Mouse (Mus musculus): Measurements from ENCODE around the gene Mroh9.
A peak's percentile ranks its signal among the peaks of the same experiment; 100 is the strongest.

Mroh9 gene

DNA sequence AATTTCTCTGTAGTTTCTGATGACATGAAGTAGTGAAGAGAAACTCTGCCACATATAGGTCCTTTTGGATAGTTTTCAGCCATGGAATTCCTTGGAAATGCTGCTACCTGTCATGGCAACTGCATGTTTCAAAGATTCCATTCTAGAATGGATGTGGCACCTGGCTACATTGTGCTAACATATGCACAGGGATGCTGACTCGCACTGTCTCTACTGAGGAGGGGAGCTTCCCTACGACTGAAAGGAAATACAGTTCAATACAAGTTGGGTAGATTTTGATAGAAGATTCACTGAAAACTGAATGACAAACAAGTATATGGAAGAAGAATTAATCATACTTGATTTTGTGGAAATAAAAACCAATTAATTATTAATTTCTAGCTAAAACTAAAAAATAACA is at the start of gene Mroh9:
Mroh9 (minus strand) TSS at position 101 of the 400 bp plus-strand sequence.
- no peak for DNase-seq (ENCODE audit: low spot score)

DNA sequence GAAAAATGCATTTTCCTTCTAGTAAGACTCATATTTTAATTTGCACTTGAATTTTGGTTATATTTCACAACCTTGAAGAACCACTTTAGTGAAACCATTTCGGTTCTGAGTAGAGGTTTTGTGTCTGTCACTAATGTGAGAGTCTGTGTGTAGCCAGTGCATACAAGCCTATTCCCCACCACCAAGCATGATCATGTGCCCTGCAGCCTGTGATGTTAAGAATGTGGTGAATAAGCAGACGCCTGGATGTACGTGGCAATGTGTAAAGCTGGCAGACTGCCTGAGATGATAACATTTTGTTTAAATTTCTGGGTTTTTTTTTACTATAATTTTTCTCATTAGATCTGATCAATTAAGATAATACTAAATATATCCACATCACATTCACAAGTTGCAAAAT is 44.5 kb upstream of the Mroh9 start:
- DNase-seq (ENCODE audit: low spot score) = no peak

DNA sequence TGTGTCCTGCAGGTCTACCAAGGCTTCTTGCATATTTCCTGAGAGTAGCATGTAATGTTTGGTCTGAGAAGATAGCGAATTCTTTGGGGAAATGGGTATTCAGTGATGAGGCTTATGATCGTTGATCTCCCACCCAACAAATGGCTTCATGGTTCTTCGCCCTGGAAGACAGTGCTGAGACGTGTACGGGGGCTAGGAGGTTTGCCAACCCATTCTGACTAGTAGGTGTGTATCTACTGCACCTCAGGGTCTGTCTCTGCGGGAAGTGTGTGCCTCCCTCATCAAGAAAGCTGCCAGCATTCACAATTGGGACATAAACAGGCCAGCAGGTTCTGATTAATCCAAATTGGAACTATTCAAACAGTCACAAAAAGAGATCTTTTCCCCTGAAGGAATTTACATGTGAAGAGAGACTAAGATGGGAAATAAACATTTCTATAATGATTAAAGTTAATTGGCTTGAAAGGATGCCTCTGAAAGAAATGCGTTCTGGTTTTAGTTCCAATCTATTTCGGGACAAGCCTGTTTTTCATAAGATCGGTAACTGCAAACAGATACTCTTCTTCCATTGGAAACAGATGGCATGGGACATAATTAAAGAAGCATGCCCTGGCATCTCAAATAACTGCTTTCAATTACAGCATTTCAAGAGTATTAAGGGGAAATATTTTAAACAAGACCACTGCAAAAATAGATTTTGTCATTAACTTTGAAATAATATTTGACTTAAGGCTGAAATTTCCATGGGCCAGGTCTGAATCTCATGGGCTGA is 43.8 kb upstream of the Mroh9 start:
- DNase-seq (ENCODE audit: low spot score) = no peak

DNA sequence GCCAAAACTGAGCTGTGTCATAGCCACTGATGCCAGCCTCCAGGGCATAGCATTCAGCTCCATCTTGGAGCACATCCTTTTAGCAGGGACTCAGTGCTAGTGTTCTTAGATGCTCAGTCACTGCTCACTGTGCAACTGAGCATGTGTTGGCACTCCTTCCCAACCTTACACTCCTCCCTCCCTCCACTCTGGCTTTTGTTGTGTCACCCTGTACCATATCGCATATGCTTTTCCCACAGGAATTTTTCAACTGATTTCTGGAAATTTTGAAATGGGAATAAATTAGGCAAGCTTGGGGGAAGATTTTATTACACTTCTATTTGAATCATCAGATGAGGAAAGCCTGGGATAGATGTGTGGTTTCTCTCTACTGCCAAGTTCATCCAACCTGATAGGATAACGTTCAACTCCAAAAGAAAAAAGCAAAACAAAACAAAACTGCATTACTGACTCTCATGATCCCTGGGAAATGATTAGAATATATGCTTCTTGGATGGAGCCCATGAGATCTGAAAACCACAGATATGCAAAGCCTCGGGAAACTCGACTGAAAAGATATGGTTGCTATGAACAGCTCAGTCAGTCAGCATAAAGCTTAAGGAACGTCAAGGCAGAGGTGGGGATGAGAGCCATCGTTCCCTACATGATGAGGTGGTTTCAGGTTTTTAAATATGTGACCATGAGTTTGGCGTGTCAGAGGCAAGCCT is 40.9 kb upstream of the Mroh9 start:
- DNase-seq (ENCODE audit: low spot score) = no peak

DNA sequence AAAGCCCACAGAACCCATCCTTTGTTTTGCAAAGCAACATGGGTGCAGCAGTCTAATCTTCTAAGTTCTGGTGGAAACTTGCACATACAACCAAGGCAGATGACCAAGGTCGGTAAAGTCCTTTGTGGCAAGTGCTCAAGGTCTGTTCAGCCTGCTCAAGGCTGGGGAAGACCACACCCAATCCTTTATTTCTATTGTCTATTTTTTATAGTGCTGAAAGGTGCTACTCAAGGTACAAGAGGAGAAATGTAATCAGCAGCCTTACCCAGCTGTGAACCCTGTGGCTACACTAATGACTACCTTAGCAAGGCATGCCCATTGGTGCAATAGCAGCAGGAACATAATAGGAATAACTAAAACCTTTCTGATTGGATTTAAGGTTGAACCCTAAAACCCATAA is 36.9 kb upstream of the Mroh9 start:
- no peak for DNase-seq (ENCODE audit: low spot score)

DNA sequence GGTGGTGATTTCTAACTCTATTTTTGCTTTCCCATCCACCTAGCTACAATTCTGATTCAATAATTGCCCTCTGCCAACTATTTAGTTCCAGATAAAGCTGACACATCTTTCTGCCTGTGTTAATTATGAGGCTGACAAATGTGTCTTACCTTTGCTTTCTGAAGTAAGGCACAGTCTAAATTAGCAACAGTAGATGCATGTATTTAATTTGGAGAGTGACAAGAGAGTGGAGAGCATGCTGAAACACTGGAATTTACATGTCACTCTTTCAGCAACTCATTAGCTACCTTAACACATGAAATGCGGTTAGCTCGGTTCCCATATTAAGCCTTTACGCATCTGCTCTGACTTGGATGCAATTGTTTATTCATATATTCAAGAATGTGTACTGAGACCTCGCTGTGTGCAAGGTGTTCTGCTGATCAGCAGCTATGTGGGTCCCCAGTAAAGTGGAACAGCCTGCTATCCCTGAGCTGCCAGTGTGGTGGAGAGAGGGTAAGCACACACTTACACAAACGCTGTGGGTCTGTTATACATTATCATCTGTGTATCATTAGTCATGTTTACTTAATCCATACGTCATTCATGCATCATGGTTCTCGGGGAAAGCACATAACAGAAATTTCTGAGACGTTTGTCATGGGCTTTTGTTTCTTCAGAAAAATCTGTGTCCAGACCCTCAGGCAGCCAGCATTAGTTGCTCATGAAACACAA is 28.1 kb upstream of the Mroh9 start:
- no peak for DNase-seq (ENCODE audit: low spot score)

DNA sequence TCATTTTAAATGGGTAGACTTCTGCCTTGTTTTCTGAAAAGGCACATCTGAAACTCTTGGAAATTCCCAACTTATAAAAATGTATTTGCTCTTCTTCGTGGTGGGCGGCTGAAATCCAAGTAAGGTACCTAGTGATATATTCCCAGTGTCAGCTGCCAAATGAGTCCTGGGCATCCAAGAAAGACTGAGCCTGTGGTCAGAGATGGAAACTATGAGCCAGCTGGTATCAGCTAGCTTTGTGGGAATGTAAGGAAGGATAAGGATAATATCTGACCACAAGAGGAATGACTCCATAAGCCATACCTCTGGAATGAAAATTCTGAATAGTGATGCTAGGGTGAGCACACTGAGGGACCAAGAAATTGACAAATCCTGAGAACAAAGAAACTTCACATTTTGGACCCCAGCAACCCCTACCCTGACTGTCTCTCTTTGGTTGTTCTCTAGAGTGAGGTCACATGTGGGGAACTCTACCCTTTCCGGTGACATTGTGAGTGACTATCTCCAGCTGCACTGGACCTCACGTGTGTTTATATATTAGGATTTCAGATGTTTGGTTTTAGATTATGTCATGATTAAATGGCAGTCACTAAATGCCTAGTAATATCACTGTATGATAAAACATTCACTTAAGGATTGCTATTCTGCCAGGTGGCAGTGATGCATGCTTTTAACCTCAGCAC is 27.2 kb upstream of the Mroh9 start:
- DNase-seq (ENCODE audit: low spot score) = no peak

DNA sequence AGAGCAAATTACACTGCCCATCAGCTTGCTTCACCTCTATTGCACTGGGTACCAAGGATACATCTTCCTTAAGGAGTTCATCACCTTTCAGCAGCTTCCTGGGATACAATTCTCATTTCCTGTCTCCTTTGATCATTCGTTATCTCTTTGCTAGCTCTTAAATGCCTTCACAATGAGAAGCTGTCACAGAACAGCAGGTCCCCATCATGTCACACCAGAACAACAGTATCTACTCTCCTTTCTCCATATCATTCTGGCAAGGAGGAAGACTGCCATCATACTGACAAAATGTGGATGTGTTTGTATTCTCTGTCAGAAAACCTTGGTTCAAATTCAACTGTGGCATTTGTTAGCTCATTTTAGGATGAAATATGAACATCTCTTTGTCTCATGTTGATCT is 19.5 kb upstream of the Mroh9 start:
- DNase-seq (ENCODE audit: low spot score) = no peak

DNA sequence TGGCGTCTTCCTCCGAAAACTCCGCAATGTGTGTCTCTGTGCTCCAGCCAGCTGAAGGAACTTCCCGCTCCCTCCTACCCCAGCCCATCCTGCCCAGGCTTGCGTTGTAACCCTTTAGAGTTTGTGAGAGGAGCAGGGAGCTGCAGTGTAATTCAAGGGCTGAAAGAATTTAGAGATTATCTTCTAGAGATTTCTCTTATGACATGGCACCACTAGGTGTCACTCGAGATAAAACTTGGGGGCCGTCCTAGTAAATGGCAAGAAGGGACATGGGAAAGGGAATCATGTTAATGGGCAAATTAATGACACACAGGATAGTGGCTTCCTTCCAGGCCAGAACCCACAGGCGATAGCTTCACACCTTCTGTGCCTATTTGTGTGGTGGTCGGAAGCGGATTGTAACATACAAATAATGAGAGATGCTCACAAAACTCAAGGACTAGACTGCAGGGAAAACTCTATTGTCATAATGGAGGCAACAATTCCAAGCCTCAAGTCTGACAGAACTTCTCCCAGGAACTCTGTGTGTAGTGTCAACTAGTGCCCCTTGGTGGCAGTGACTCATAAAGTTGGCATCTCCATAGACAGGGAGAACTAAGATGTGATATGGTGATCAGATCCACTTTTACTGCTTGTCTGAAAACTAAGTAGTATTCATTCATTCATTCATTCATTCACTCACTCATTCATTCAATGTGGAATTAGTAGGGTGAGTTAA is 6.1 kb upstream of the Mroh9 start:
- peak; percentile 9 for DNase-seq (ENCODE audit: low spot score)

DNA sequence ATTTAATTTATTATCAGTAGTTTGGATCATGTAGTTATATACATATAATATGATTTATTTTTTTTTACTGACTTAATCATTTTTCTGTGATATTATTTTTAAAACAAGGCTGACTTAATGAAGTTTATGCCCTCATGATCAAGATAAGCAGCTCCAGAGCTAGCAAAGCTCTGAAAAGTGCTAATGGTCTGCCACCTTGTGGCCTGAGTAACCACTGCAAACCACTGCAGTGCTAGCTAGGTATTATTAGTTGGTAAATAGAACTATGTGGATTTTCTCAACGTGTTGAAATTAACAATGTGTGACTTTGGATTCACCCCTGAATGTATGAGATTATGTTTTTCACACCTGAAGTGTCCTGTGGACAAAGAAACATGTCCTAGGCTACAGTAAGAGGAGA is 15.0 kb downstream of the Mroh9 start:
- DNase-seq (ENCODE audit: low spot score) = peak; percentile 69

DNA sequence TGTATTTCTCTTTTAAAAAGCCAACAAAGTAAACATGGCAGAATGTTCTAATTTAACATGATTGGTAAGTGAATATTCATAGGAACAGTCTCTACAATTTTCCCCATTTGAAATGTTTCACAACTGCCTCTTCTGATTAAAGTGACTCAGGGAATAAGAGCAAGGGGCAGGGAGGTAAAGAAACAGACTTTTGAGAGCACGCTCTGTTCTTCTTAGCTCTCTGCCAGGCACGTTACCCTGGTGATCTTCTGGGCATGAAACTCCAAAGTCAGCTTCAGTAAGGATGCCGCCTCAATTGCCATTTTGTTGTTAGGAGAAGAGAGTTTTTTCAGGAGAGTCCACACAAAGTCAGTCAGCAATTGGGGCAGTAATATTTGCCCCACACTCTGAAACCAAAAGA is 25.1 kb downstream of the Mroh9 start:
- DNase-seq (ENCODE audit: low spot score) = no peak

DNA sequence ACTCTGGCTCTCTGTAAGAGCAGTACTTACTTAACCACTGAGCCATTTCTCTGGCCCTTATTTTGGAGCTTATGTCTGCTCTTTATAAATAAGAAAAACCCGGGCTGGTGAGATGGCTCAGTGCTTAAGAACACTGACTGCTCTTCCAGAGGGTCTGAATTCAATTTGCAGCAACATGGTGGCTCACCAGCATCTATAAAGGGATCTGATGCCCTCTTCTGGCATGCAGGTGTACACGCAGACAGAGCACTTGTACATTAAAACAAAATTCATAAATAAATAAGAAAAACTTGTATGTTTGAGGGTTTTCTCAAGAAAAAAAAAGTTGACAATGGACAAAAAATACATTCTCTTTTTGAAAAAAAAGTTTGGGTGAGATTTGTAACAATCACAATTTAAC is 28.1 kb downstream of the Mroh9 start:
- DNase-seq (ENCODE audit: low spot score) = no peak

DNA sequence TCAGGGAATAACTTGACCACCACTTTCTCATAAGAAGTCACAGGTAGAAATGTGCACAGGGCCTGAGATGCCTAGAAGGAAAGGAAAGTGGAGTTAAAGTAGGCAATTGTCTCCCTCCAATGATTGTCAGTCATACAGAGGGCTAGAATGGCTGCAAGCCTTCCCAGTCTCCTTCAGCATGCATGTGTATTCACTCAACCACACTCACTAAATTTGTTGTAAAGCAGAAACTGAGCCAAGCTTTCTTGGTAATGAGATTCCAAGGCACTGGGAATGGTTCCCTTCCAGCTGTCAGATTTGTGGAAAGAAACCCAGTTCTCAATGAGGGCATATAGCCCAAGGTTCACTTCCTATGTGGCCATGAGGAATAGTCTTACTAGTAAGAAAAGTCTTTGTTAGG is 29.8 kb downstream of the Mroh9 start:
- DNase-seq (ENCODE audit: low spot score) = no peak

DNA sequence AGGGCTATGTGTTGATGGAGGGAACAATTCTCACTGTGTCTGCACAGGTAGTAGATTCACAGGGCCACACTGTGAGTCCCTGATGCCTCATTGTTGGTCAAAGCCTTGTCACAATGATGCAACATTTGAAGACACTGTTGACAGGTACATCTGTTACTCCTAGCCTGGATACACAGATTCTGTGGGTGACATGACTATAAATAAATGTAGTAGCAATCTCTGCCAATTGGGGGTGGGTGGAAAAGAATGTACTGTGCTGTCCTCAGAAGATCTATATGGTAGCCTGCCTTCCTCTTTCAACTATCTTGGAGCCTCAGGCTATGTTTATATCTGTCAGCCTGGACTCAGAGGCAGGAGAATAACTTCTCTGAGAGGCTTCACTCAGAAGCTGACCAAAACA is 62.4 kb downstream of the Mroh9 start:
- no peak for DNase-seq (ENCODE audit: low spot score)

DNA sequence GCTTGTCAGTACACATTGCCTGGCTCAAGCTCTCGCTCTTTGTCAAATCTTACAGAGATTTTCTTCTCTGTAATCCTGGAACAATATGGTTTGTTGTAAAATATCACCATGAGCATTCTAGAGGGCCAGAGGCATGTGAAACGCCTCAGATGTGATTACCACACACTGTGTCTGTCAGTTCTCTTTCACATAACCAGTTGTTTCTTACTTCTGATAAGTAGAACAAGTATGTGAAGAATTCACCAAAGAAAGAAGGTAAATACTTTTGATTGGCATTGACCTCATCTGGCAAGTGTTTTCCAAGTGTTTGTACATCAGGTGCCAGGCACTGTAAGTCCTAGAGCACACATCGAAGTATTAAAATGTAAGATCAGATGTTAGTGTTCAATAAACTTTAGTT is 76.2 kb downstream of the Mroh9 start:
- DNase-seq (ENCODE audit: low spot score) = no peak

DNA sequence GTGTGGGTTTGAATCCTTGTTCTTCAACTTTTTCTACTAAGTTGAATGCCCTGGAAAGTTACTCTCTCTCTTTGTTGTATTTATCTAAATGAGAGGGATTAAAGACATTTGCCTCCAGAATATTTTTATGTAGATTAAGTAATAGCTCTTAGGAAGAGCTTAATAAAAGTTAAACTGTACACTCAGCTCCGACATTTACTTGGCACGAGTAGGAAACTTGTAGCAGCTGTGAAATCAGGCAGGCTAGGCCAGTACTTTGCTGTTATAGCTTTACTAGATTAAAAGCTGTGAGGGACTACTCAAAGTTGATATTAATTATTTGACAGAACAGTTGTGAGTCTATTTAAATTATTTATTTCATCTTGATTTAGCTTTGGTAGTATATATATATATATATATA is 82.0 kb downstream of the Mroh9 start:
- peak; percentile 28 for DNase-seq (ENCODE audit: low spot score)

DNA sequence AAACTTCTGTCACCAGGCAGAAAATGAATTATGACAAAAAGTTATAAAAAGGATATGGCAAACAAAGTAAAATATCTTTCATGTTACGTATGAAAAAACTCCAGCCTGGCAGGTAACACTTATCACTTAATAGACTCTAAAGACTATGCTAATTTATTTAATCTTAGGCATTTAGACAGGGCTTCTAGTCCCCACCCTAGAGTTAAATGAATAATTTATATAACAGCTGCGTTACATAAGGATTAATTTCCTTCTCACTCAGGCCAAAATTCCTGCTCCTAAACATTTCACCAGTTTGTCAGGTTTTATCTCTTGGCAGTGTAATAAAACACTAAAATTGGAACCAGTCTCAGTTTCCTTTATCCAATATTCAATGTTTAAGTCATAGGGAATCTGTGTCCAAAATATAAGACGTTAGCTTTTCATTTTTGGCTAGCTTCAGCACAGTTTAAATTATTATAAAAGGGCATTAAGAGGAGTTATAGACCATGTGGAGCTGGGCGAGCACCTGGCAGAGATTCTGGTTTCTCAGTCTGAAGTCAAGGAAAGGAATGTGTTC is 84.1 kb downstream of the Mroh9 start:
- peak; percentile 30 for DNase-seq (ENCODE audit: low spot score)

DNA sequence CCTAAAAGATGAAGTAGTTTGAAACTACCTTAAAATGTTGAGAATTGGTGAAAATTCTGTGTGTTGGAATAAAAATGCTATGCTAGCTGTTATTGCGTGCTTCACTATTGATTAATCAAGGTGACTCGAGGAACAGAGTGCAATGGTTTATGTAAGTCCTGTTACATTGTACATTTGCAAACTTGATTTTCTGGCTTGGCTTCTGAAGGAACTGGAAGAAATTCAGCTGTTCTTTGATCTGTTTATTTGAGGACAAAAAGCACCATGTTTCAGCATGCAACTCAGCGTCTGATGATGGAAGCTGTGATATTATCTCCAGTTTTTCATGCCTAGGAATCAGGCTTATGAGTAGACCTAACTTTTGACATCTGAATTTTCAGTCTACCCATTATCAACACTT is 97.9 kb downstream of the Mroh9 start:
- DNase-seq (ENCODE audit: low spot score) = no peak

DNA sequence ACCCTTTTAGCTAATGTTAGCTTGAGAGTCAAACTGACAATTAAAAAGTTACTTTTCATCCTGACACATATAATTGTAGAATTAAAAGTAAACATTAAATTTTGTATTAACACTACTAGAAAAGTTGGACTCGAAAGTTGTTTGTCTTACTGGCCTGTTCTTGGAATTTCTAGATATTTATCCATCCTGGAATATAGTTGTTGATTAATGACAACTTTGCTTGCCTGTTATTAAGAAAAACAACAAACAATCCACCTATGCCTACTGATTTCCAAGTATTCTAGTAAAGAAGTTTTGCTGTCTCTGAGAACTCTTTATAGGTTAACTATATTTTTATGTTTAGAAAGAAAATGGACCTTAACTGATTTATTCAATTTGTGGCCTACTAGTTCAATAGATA is 98.7 kb downstream of the Mroh9 start:
- no peak for DNase-seq (ENCODE audit: low spot score)

DNA sequence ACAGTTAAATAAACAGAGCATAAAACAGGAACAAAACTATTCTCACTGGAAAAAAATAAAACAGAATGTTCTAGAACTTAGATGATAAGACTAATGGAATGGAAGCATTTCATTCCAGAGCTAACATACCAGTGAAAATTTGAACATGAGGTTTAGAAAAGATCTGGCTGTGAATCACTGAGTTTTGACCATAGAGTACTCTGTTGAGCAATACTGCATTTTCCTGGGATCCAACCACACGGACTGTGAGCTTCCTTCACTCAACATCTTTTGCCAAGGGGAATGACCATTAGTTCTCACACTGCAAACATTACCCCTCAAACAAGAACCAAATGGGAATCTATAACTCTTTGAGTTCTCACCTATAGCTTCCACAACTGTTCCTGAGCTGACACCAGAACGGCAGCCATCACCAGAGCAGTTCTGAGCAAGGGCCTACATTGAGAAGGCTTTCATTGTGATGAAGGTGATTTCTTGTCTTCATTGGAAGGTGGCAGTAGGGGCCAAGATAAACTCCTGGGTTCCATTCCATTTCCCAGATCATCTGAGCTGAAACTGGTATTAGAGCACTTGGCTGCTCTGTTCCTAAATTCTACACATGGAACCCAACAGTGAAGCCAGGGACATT is 99.2 kb downstream of the Mroh9 start:
- no peak for DNase-seq (ENCODE audit: low spot score)

DNA sequence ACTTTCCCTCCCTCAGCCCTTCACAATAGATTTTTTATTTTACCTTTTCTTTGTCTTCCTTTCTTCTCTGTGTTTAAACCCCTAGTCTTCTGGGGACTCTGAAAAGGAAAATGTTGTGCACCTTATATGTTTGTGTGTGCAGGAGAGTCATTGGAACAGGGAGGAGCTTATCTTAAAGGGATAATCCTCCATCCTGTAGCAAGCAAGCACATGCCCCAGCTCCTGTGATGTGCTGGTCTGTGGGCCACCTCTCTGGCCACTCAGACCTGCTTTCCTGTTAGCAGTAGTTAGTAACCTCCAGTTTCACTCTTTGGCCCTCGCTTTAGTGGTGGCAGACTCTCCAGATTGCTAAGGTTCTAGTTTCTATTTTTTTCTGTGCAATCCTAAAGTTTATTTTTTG is 101.0 kb downstream of the Mroh9 start, which contains the start of gene Fmo3:
Fmo3 (minus strand) TSS at position 101 of the 400 bp plus-strand sequence.
- no peak for DNase-seq (ENCODE audit: low spot score)
